Mouse (Mus musculus): Measurements from ENCODE around the gene Krt42.

DNA sequence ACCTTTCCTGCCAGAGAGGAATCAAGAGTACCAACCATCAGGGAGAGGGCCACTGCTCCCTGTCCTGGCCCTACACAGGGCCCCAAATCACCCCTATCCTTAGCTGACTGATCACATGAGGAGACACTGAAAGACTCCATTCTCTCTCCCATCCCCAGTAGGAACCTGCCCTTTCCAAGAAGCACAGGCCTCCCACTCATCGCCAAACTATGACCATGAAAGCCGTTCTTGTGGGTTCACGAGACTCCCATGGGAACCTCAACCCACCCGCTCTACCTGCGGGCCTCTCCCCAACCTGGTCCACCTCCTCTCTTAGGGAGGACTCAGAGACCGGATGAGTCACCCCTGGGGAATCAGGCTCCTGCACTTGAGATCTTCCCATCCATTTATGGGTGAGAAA, 14.2 kb downstream of the Krt42 start:
- TF ChIP-seq CTCF (IDR thresholded peaks at IDR 0.05; ENCODE audit: low read depth, low read length), result no peak
- TF ChIP-seq POLR2A (IDR thresholded peaks at IDR 0.05; ENCODE audit: insufficient read depth, low read length), result no peak
